Mouse (Mus musculus): ENCODE measurements around the gene Cadm1. TPM values are rescaled to one million over a fixed set of nuclear protein-coding genes. Genes with fewer than 3 reads are reported as not detected.
A peak's percentile ranks its signal among the peaks of the same experiment; 100 is the strongest.

Cadm1 gene
- polyA plus RNA-seq, 1 experiment from 2014 or later, result 150 TPM

GRCm38 (mm10) chr9:47882372-47882771 is 352.4 kb downstream of the Cadm1 start:
- H3K4me2 ChIP-seq (replicated peaks; ENCODE audit: low read depth, low read length), result no peak overlapping the region
- DNase-seq (ENCODE audit: low spot score) (no peak), ATAC-seq (ENCODE audit: low FRiP score) (no peak)
- H3K4me3 ChIP-seq (ENCODE audit: low read depth, low read length), result no peak overlapping the region
- no peaks in the 10 kb centered on the region for H3K27me3 ChIP-seq (ENCODE audit: control insufficient read depth, insufficient read depth, low read length)
- H3K9ac ChIP-seq (ENCODE audit: low read depth, low read length), result 0 out of 2 replicates have a peak overlapping the region, but pooled peaks have one; percentile 7
- 0 out of 2 replicates have a peak, but pooled peaks cover 2% of the 10 kb centered on the region for H3K4me1 ChIP-seq (replicated peaks; ENCODE audit: control insufficient read depth, insufficient read depth, low read length)
- no peaks in the 10 kb centered on the region for H3K36me3 ChIP-seq (ENCODE audit: control insufficient read depth, insufficient read depth, low read length)
- no peaks in the 10 kb centered on the region for H3K9me3 ChIP-seq (ENCODE audit: control insufficient read depth, low read length)
- 0 out of 2 replicates have a peak overlapping the region, but pooled peaks have one; percentile 24 for H3K27ac ChIP-seq (ENCODE audit: low read depth, low read length)
- 75% methylated on average over 11 of the region's 11 CpGs for WGBS

DNA sequence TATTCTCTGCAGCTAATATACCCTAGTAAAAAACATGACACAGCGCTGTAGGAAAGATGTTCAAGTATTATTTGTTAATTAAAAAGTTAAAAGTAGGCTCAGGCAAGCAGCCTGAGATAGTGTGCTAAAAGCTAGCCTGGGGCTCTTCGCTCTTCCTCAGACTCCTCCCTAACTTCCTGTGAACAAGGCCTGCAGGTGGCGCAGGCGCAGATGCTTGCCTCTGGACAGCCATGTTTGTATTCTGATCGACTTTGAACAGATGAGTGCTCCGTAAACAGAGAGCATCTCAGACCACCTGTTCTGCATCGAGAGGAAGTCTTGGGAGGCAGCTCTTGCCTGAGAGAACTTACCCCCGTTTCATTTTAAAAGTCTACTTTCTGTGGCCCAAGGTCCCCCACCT is 361.7 kb downstream of the Cadm1 start:
- no peak overlapping the region for H3K4me3 ChIP-seq (ENCODE audit: low read depth, low read length)
- DNase-seq (ENCODE audit: low spot score) (no peak), ATAC-seq (ENCODE audit: low FRiP score) (no peak)
- H3K27me3 ChIP-seq (ENCODE audit: control insufficient read depth, insufficient read depth, low read length), result no peaks in the 10 kb centered on the region; the same call in 1 of the 2 replicates
- H3K4me1 ChIP-seq (replicated peaks; ENCODE audit: control insufficient read depth, insufficient read depth, low read length), result peaks cover 10% of the 10 kb centered on the region
- H3K36me3 ChIP-seq (ENCODE audit: control insufficient read depth, insufficient read depth, low read length), result no peaks in the 10 kb centered on the region
- H3K27ac ChIP-seq (ENCODE audit: low read depth, low read length), result no peak overlapping the region
- H3K9me3 ChIP-seq (ENCODE audit: control insufficient read depth, low read length), result no peaks in the 10 kb centered on the region
- no peak overlapping the region for H3K9ac ChIP-seq (ENCODE audit: low read depth, low read length)
- no peak overlapping the region for H3K4me2 ChIP-seq (replicated peaks; ENCODE audit: low read depth, low read length)
- 80% methylated on average over 8 of the region's 8 CpGs for WGBS

- WGBS, result 93% methylated on average over 6 of the region's 6 CpGs
- H3K4me2 ChIP-seq (replicated peaks; ENCODE audit: low read depth, low read length), result no peak overlapping the region
- peaks cover 6% of the 10 kb centered on the region; the same call in 1 of the 2 replicates for H3K27me3 ChIP-seq (ENCODE audit: control insufficient read depth, insufficient read depth, low read length)
- ATAC-seq (ENCODE audit: low FRiP score) (no peak), DNase-seq (ENCODE audit: low spot score) (no peak)
- no peaks in the 10 kb centered on the region for H3K36me3 ChIP-seq (ENCODE audit: control insufficient read depth, insufficient read depth, low read length)
- H3K4me3 ChIP-seq (ENCODE audit: low read depth, low read length), result no peak overlapping the region
- no peak overlapping the region for H3K9ac ChIP-seq (ENCODE audit: low read depth, low read length)
- no peaks in the 10 kb centered on the region for H3K9me3 ChIP-seq (ENCODE audit: control insufficient read depth, low read length)
- H3K27ac ChIP-seq (ENCODE audit: low read depth, low read length), result no peak overlapping the region
- peaks cover 10% of the 10 kb centered on the region for H3K4me1 ChIP-seq (replicated peaks; ENCODE audit: control insufficient read depth, insufficient read depth, low read length)
Observed at GRCm38 (mm10) chr9:47892995-47893394, 363.0 kb downstream of the Cadm1 start.

DNA sequence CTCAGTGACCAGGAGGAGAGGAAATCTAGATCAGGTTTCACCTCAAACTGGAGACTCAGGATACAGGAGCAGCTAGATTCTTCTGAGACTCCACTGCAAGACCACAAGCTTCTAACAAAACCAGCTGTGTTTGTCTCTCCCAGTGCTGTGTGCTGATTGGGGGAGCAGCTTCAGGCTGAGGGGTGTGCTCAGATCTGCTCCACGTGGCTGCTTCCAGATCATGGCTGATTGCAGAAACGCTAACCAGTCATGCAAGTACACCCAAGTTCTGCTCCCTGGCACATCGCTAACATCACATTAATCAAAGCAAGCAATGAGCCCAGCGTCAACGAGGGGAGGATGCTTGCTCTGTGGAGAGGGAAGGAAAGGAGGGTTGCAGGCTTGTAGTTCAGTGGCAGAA is 364.1 kb downstream of the Cadm1 start:
- H3K4me1 ChIP-seq (replicated peaks; ENCODE audit: control insufficient read depth, insufficient read depth, low read length), result peaks cover 10% of the 10 kb centered on the region
- no peak overlapping the region for H3K9ac ChIP-seq (ENCODE audit: low read depth, low read length)
- no peak overlapping the region for H3K4me2 ChIP-seq (replicated peaks; ENCODE audit: low read depth, low read length)
- WGBS, result 28% methylated on average over 5 of the region's 5 CpGs
- H3K9me3 ChIP-seq (ENCODE audit: control insufficient read depth, low read length), result no peaks in the 10 kb centered on the region
- H3K27me3 ChIP-seq (ENCODE audit: control insufficient read depth, insufficient read depth, low read length), result peaks cover 12% of the 10 kb centered on the region; the same call in 1 of the 2 replicates
- H3K27ac ChIP-seq (ENCODE audit: low read depth, low read length), result no peak overlapping the region
- peak; percentile 35 for DNase-seq (ENCODE audit: low spot score)
- H3K4me3 ChIP-seq (ENCODE audit: low read depth, low read length), result no peak overlapping the region
- no peaks in the 10 kb centered on the region for H3K36me3 ChIP-seq (ENCODE audit: control insufficient read depth, insufficient read depth, low read length)
- ATAC-seq (ENCODE audit: low FRiP score), result no peak

- Histone ChIP-seq H3K9ac (ENCODE audit: low read depth, low read length) (no peak overlapping the region), H3K27me3 (ENCODE audit: control insufficient read depth, insufficient read depth, low read length) (peaks cover 14% of the 10 kb centered on the region), H3K9me3 (ENCODE audit: control insufficient read depth, low read length) (no peaks in the 10 kb centered on the region), H3K4me1 (replicated peaks; ENCODE audit: control insufficient read depth, insufficient read depth, low read length) (peaks cover 10% of the 10 kb centered on the region), H3K27ac (ENCODE audit: low read depth, low read length) (0 out of 2 replicates have a peak overlapping the region, but pooled peaks have one; percentile 3), H3K4me3 (ENCODE audit: low read depth, low read length) (no peak overlapping the region), H3K36me3 (ENCODE audit: control insufficient read depth, insufficient read depth, low read length) (no peaks in the 10 kb centered on the region), H3K4me2 (replicated peaks; ENCODE audit: low read depth, low read length) (no peak overlapping the region)
- DNase-seq (ENCODE audit: low spot score) (no peak), ATAC-seq (ENCODE audit: low FRiP score) (no peak)
- 24% methylated on average over 7 of the region's 7 CpGs for WGBS
Observed at GRCm38 (mm10) chr9:47894661-47895060, 364.7 kb downstream of the Cadm1 start.

DNA sequence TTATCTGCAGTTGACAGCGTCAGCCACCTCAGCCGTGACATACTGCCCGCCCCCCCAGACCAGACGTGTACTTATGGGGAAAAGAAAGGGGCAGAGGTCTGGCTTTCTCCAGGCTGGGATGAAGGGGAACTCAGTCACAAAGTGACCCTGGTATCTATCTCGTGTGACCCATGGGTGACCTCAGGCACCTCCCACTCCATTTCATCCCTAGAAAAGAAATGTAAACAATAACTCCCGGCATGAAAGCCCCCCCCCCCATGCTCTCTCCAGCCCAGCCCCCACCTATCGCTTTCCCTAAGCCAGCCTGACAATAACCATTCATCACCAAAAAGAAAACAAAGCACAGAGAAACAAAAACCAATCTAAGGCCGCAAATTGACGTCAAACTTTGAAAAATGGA is 365.1 kb downstream of the Cadm1 start:
- no peak overlapping the region for H3K4me3 ChIP-seq (ENCODE audit: low read depth, low read length)
- peaks cover 17% of the 10 kb centered on the region for H3K27me3 ChIP-seq (ENCODE audit: control insufficient read depth, insufficient read depth, low read length)
- H3K4me1 ChIP-seq (replicated peaks; ENCODE audit: control insufficient read depth, insufficient read depth, low read length), result peaks cover 10% of the 10 kb centered on the region
- H3K27ac ChIP-seq (ENCODE audit: low read depth, low read length), result 0 out of 2 replicates have a peak overlapping the region, but pooled peaks have one; percentile 3
- H3K9ac ChIP-seq (ENCODE audit: low read depth, low read length), result no peak overlapping the region
- no peaks in the 10 kb centered on the region for H3K36me3 ChIP-seq (ENCODE audit: control insufficient read depth, insufficient read depth, low read length)
- WGBS, result 11% methylated on average over 9 of the region's 9 CpGs
- DNase-seq (ENCODE audit: low spot score) (no peak), ATAC-seq (ENCODE audit: low FRiP score) (no peak)
- no peaks in the 10 kb centered on the region for H3K9me3 ChIP-seq (ENCODE audit: control insufficient read depth, low read length)
- no peak overlapping the region for H3K4me2 ChIP-seq (replicated peaks; ENCODE audit: low read depth, low read length)

DNA sequence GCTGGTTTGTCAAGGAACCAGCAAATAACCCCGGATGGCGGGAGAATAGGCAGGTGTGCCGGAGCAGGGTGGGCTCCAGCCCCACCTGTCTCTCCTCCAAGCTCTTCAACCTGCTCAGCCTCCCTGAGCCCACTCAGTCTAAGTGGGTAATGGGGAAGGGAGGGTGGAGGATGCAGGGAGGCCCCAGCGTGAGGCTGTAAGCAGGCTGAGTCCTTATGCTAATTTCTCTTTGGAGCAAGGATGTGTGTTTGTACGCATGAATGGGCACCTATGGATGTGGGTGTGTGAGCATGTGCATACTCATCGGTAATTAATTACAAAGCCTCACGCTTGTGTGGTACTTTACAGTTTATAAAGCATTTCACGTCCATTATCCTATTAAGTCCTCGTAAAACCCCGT is 370.8 kb downstream of the Cadm1 start:
- WGBS, result 47% methylated on average over 10 of the region's 10 CpGs
- ATAC-seq (ENCODE audit: low FRiP score) (peak; percentile 80), DNase-seq (ENCODE audit: low spot score) (peak; percentile 51)
- H3K9me3 ChIP-seq (ENCODE audit: control insufficient read depth, low read length), result no peaks in the 10 kb centered on the region
- H3K9ac ChIP-seq (ENCODE audit: low read depth, low read length), result no peak overlapping the region
- no peak overlapping the region for H3K4me3 ChIP-seq (ENCODE audit: low read depth, low read length)
- no peak overlapping the region for H3K27ac ChIP-seq (ENCODE audit: low read depth, low read length)
- no peak overlapping the region for H3K4me2 ChIP-seq (replicated peaks; ENCODE audit: low read depth, low read length)
- H3K4me1 ChIP-seq (replicated peaks; ENCODE audit: control insufficient read depth, insufficient read depth, low read length), result peaks cover 6% of the 10 kb centered on the region; the same call in 1 of the 2 replicates
- peaks cover 35% of the 10 kb centered on the region for H3K27me3 ChIP-seq (ENCODE audit: control insufficient read depth, insufficient read depth, low read length)
- no peaks in the 10 kb centered on the region for H3K36me3 ChIP-seq (ENCODE audit: control insufficient read depth, insufficient read depth, low read length)

GRCm38 (mm10) chr9:47903661-47904060 is 373.7 kb downstream of the Cadm1 start:
- WGBS, result 57% methylated on average over 7 of the region's 7 CpGs
- peaks cover 27% of the 10 kb centered on the region for H3K27me3 ChIP-seq (ENCODE audit: control insufficient read depth, insufficient read depth, low read length)

GRCm38 (mm10) chr9:47904339-47904922 is 374.5 kb downstream of the Cadm1 start:
- no peaks in the 10 kb centered on the region for H3K9me3 ChIP-seq (ENCODE audit: control insufficient read depth, low read length)
- H3K27ac ChIP-seq (ENCODE audit: low read depth, low read length), result no peak overlapping the region
- no peak overlapping the region for H3K4me2 ChIP-seq (replicated peaks; ENCODE audit: low read depth, low read length)
- no peak overlapping the region for H3K4me3 ChIP-seq (ENCODE audit: low read depth, low read length)
- H3K27me3 ChIP-seq (ENCODE audit: control insufficient read depth, insufficient read depth, low read length), result peaks cover 26% of the 10 kb centered on the region
- no peak overlapping the region for H3K9ac ChIP-seq (ENCODE audit: low read depth, low read length)
- WGBS, result 31% methylated on average over 2 of the region's 2 CpGs
- peak; percentile 79 for ATAC-seq (ENCODE audit: low FRiP score)
- peaks cover 6% of the 10 kb centered on the region; the same call in 1 of the 2 replicates for H3K4me1 ChIP-seq (replicated peaks; ENCODE audit: control insufficient read depth, insufficient read depth, low read length)
- peak; percentile 67 for DNase-seq (ENCODE audit: low spot score)
- no peaks in the 10 kb centered on the region for H3K36me3 ChIP-seq (ENCODE audit: control insufficient read depth, insufficient read depth, low read length)

More at GRCm38 (mm10) chr9:47903661-47904060, 373.7 kb downstream of the Cadm1 start:
- no peak for DNase-seq (ENCODE audit: low spot score)
- Histone ChIP-seq H3K4me1 (replicated peaks; ENCODE audit: control insufficient read depth, insufficient read depth, low read length) (peaks cover 6% of the 10 kb centered on the region; the same call in 1 of the 2 replicates), H3K9me3 (ENCODE audit: control insufficient read depth, low read length) (no peaks in the 10 kb centered on the region), H3K27ac (ENCODE audit: low read depth, low read length) (no peak overlapping the region), H3K9ac (ENCODE audit: low read depth, low read length) (no peak overlapping the region), H3K4me3 (ENCODE audit: low read depth, low read length) (no peak overlapping the region), H3K4me2 (replicated peaks; ENCODE audit: low read depth, low read length) (no peak overlapping the region), H3K36me3 (ENCODE audit: control insufficient read depth, insufficient read depth, low read length) (no peaks in the 10 kb centered on the region)
- no peak for ATAC-seq (ENCODE audit: low FRiP score)
